Mouse (Mus musculus): ENCODE measurements around the gene F830045P16Rik. TPM values are rescaled to one million over a fixed set of nuclear protein-coding genes. Genes with fewer than 3 reads are reported as not detected.
A peak's percentile ranks its signal among the peaks of the same experiment; 100 is the strongest.
"Not testable (repeated sequence)": the region's sequence is repeated elsewhere in the genome, so short reads cannot be mapped to it uniquely, and the experiment has no call there.

Gene F830045P16Rik
- polyA plus RNA-seq, 1 experiment from 2014 or later, result 0.39 TPM

GRCm38 (mm10) chr2:129526322-129526721 is 10.1 kb downstream of the F830045P16Rik start:
- H3K4me1 ChIP-seq (ENCODE audit: control insufficient read depth, insufficient read depth, low read length), result no peaks in the 10 kb centered on the region
- H3K4me3 ChIP-seq (ENCODE audit: low read depth, low read length), result no peak overlapping the region
- no peak overlapping the region for H3K4me2 ChIP-seq (ENCODE audit: low read depth, low read length)
- H3K27ac ChIP-seq (replicated peaks; ENCODE audit: low read depth, low read length), result no peak overlapping the region
- 84% methylated on average over 4 of the region's 4 CpGs for WGBS
- DNase-seq (ENCODE audit: low spot score) (no peak), ATAC-seq (ENCODE audit: low read depth) (no peak)
- no peak overlapping the region for H3K9ac ChIP-seq (ENCODE audit: low read depth, low read length)
- H3K36me3 ChIP-seq (ENCODE audit: control insufficient read depth, insufficient read depth, low read length), result no peaks in the 10 kb centered on the region
- no peaks in the 10 kb centered on the region for H3K27me3 ChIP-seq (replicated peaks; ENCODE audit: control insufficient read depth, insufficient read depth, low read length)
- no peaks in the 10 kb centered on the region for H3K9me3 ChIP-seq (ENCODE audit: control insufficient read depth, low read length)

- H3K4me3 ChIP-seq (ENCODE audit: low read depth, low read length), result no peak overlapping the region
- H3K9me3 ChIP-seq (ENCODE audit: control insufficient read depth, low read length), result no peaks in the 10 kb centered on the region
- no peaks in the 10 kb centered on the region for H3K36me3 ChIP-seq (ENCODE audit: control insufficient read depth, insufficient read depth, low read length)
- H3K9ac ChIP-seq (ENCODE audit: low read depth, low read length), result no peak overlapping the region
- no peak overlapping the region for H3K27ac ChIP-seq (replicated peaks; ENCODE audit: low read depth, low read length)
- ATAC-seq (ENCODE audit: low read depth) (no peak), DNase-seq (ENCODE audit: low spot score) (no peak)
- H3K4me2 ChIP-seq (ENCODE audit: low read depth, low read length), result no peak overlapping the region
- no peaks in the 10 kb centered on the region for H3K27me3 ChIP-seq (replicated peaks; ENCODE audit: control insufficient read depth, insufficient read depth, low read length)
- H3K4me1 ChIP-seq (ENCODE audit: control insufficient read depth, insufficient read depth, low read length), result no peaks in the 10 kb centered on the region
These were observed 10.8 kb downstream of the F830045P16Rik start for GRCm38 (mm10) chr2:129525644-129526043.

GRCm38 (mm10) chr2:129518526-129518925 is 17.9 kb downstream of the F830045P16Rik start:
- H3K27ac ChIP-seq (replicated peaks; ENCODE audit: low read depth, low read length), result no peak overlapping the region
- H3K9me3 ChIP-seq (ENCODE audit: control insufficient read depth, low read length), result no peaks in the 10 kb centered on the region
- ATAC-seq (ENCODE audit: low read depth), result no peak
- no peak for DNase-seq (ENCODE audit: low spot score)
- 70% methylated on average over 3 of the region's 3 CpGs for WGBS
- no peak overlapping the region for H3K4me3 ChIP-seq (ENCODE audit: low read depth, low read length)
- no peaks in the 10 kb centered on the region for H3K36me3 ChIP-seq (ENCODE audit: control insufficient read depth, insufficient read depth, low read length)
- H3K9ac ChIP-seq (ENCODE audit: low read depth, low read length), result no peak overlapping the region
- H3K4me1 ChIP-seq (ENCODE audit: control insufficient read depth, insufficient read depth, low read length), result no peaks in the 10 kb centered on the region
- H3K4me2 ChIP-seq (ENCODE audit: low read depth, low read length), result no peak overlapping the region
- no peaks in the 10 kb centered on the region for H3K27me3 ChIP-seq (replicated peaks; ENCODE audit: control insufficient read depth, insufficient read depth, low read length)

GRCm38 (mm10) chr2:129514923-129515920 is 21.2 kb downstream of the F830045P16Rik start:
- Histone ChIP-seq H3K4me1 (ENCODE audit: control insufficient read depth, insufficient read depth, low read length) (no peaks in the 10 kb centered on the region), H3K4me3 (ENCODE audit: low read depth, low read length) (no peak overlapping the region), H3K27me3 (replicated peaks; ENCODE audit: control insufficient read depth, insufficient read depth, low read length) (no peaks in the 10 kb centered on the region), H3K9me3 (ENCODE audit: control insufficient read depth, low read length) (no peaks in the 10 kb centered on the region), H3K4me2 (ENCODE audit: low read depth, low read length) (no peak overlapping the region), H3K9ac (ENCODE audit: low read depth, low read length) (no peak overlapping the region), H3K36me3 (ENCODE audit: control insufficient read depth, insufficient read depth, low read length) (no peaks in the 10 kb centered on the region), H3K27ac (replicated peaks; ENCODE audit: low read depth, low read length) (no peak overlapping the region)
- 43% methylated on average over 16 of the region's 16 CpGs for WGBS
- DNase-seq (ENCODE audit: low spot score) (peak; percentile 48), ATAC-seq (ENCODE audit: low read depth) (peak; percentile 76)

GRCm38 (mm10) chr2:129514401-129514667 is 22.1 kb downstream of the F830045P16Rik start:
- Histone ChIP-seq H3K27me3 (replicated peaks; ENCODE audit: control insufficient read depth, insufficient read depth, low read length) (no peaks in the 10 kb centered on the region), H3K4me2 (ENCODE audit: low read depth, low read length) (no peak overlapping the region), H3K4me3 (ENCODE audit: low read depth, low read length) (no peak overlapping the region), H3K4me1 (ENCODE audit: control insufficient read depth, insufficient read depth, low read length) (no peaks in the 10 kb centered on the region), H3K27ac (replicated peaks; ENCODE audit: low read depth, low read length) (no peak overlapping the region), H3K9ac (ENCODE audit: low read depth, low read length) (no peak overlapping the region), H3K9me3 (ENCODE audit: control insufficient read depth, low read length) (no peaks in the 10 kb centered on the region), H3K36me3 (ENCODE audit: control insufficient read depth, insufficient read depth, low read length) (no peaks in the 10 kb centered on the region)
- no peak for ATAC-seq (ENCODE audit: low read depth)
- no peak for DNase-seq (ENCODE audit: low spot score)

- Histone ChIP-seq H3K9ac (ENCODE audit: low read depth, low read length) (no peak overlapping the region), H3K4me3 (ENCODE audit: low read depth, low read length) (no peak overlapping the region), H3K27ac (replicated peaks; ENCODE audit: low read depth, low read length) (no peak overlapping the region), H3K4me1 (ENCODE audit: control insufficient read depth, insufficient read depth, low read length) (no peaks in the 10 kb centered on the region), H3K27me3 (replicated peaks; ENCODE audit: control insufficient read depth, insufficient read depth, low read length) (no peaks in the 10 kb centered on the region), H3K9me3 (ENCODE audit: control insufficient read depth, low read length) (no peaks in the 10 kb centered on the region), H3K4me2 (ENCODE audit: low read depth, low read length) (no peak overlapping the region), H3K36me3 (ENCODE audit: control insufficient read depth, insufficient read depth, low read length) (no peaks in the 10 kb centered on the region)
- WGBS, result 78% methylated on average over 6 of the region's 6 CpGs
- DNase-seq (ENCODE audit: low spot score), result no peak
- no peak for ATAC-seq (ENCODE audit: low read depth)
These were observed 22.6 kb downstream of the F830045P16Rik start for GRCm38 (mm10) chr2:129513546-129514400.

GRCm38 (mm10) chr2:129512147-129512546 is 24.3 kb downstream of the F830045P16Rik start:
- not testable (repeated sequence) for ATAC-seq (ENCODE audit: low read depth); H3K9ac ChIP-seq (ENCODE audit: low read depth, low read length); H3K4me2 ChIP-seq (ENCODE audit: low read depth, low read length); H3K27ac ChIP-seq (replicated peaks; ENCODE audit: low read depth, low read length); H3K36me3 ChIP-seq (ENCODE audit: control insufficient read depth, insufficient read depth, low read length); H3K27me3 ChIP-seq (replicated peaks; ENCODE audit: control insufficient read depth, insufficient read depth, low read length); DNase-seq (ENCODE audit: low spot score); H3K9me3 ChIP-seq (ENCODE audit: control insufficient read depth, low read length); H3K4me3 ChIP-seq (ENCODE audit: low read depth, low read length); H3K4me1 ChIP-seq (ENCODE audit: control insufficient read depth, insufficient read depth, low read length)
- 88% methylated on average over 7 of the region's 7 CpGs for WGBS

GRCm38 (mm10) chr2:129502641-129503040 is 33.8 kb downstream of the F830045P16Rik start:
- ATAC-seq (ENCODE audit: low read depth) (no peak), DNase-seq (ENCODE audit: low spot score) (peak; percentile 70)
- WGBS, result 19% methylated on average over 6 of the region's 6 CpGs
- no peak overlapping the region for H3K4me2 ChIP-seq (ENCODE audit: low read depth, low read length)
- H3K9me3 ChIP-seq (ENCODE audit: control insufficient read depth, low read length), result no peaks in the 10 kb centered on the region
- H3K9ac ChIP-seq (ENCODE audit: low read depth, low read length), result no peak overlapping the region
- no peak overlapping the region for H3K4me3 ChIP-seq (ENCODE audit: low read depth, low read length)
- H3K27ac ChIP-seq (replicated peaks; ENCODE audit: low read depth, low read length), result no peak overlapping the region
- no peaks in the 10 kb centered on the region for H3K4me1 ChIP-seq (ENCODE audit: control insufficient read depth, insufficient read depth, low read length)
- H3K27me3 ChIP-seq (replicated peaks; ENCODE audit: control insufficient read depth, insufficient read depth, low read length), result no peaks in the 10 kb centered on the region
- H3K36me3 ChIP-seq (ENCODE audit: control insufficient read depth, insufficient read depth, low read length), result no peaks in the 10 kb centered on the region

Data from embryonic facial prominence, embryonic 14.5 days (tissue).